In genomic region chr9:98158421-98158820, GRCm38 (mm10) we compare ENCODE assay signal across 20 mouse cellular contexts.
DNase-seq lines count a peak whose midpoint lies in the region; ATAC-seq lines count a peak whose summit lies in the region.
"Had no signal": no experiment of that assay in that cellular context is flagged by ENCODE, and none has a peak within 500 bp of the region (broad histone marks: within the 10 kb centered on the region; RNA-seq: fewer than 3 reads in every experiment).

No protein-coding gene starts in this region.

- WGBS in forebrain, embryonic 16.5 days: 81% methylated on average over 2 of the region's 2 CpGs
- 91% methylated on average over 2 of the region's 2 CpGs for whole genome bisulfite sequencing in forebrain, embryonic 10.5 days
- WGBS in embryonic facial prominence, embryonic 10.5 days: 85% methylated on average over 2 of the region's 2 CpGs

- H3K27me3 ChIP-seq in forebrain, embryonic 16.5 days (replicated peaks; ENCODE audit: control insufficient read depth, insufficient read depth, low read length): no peaks in the 10 kb centered on the region
- no peaks in the 10 kb centered on the region for H3K27me3 ChIP-seq in forebrain, embryonic 10.5 days (ENCODE audit: poor library complexity, severe bottlenecking)
- no peaks in the 10 kb centered on the region for H3K27me3 ChIP-seq in embryonic facial prominence, embryonic 10.5 days (replicated peaks; ENCODE audit: low read depth, poor library complexity, severe bottlenecking)
- H3K27me3 ChIP-seq: lung, embryonic 15.5 days had no signal

- no peak overlapping the region for H3K4me2 ChIP-seq in forebrain, embryonic 16.5 days (ENCODE audit: low read length)
- H3K4me2 ChIP-seq: lung, embryonic 15.5 days had no signal

- H3K4me1 ChIP-seq in forebrain, embryonic 16.5 days (replicated peaks; ENCODE audit: control insufficient read depth, insufficient read depth, low read length): no peaks in the 10 kb centered on the region
- no peaks in the 10 kb centered on the region for H3K4me1 ChIP-seq in forebrain, embryonic 10.5 days
- H3K4me1 ChIP-seq in embryonic facial prominence, embryonic 10.5 days: no peaks in the 10 kb centered on the region
- H3K4me1 ChIP-seq: lung, embryonic 15.5 days had no signal

- ATAC-seq in forebrain, embryonic 16.5 days: peak; percentile 33; the same call in 1 of the 2 replicates

- no peak overlapping the region for H3K4me3 ChIP-seq in forebrain, embryonic 16.5 days (replicated peaks; ENCODE audit: low read length)
- H3K4me3 ChIP-seq in forebrain, embryonic 10.5 days: no peak overlapping the region
- no peak overlapping the region for H3K4me3 ChIP-seq in embryonic facial prominence, embryonic 10.5 days
- H3K4me3 ChIP-seq: layer of hippocampus, adult 2 months; lung, embryonic 15.5 days had no signal

- no peaks in the 10 kb centered on the region for H3K36me3 ChIP-seq in forebrain, embryonic 16.5 days (ENCODE audit: control insufficient read depth, insufficient read depth)
- no peaks in the 10 kb centered on the region for H3K36me3 ChIP-seq in forebrain, embryonic 10.5 days (replicated peaks)
- H3K36me3 ChIP-seq in embryonic facial prominence, embryonic 10.5 days (replicated peaks): no peaks in the 10 kb centered on the region
- H3K36me3 ChIP-seq: lung, embryonic 15.5 days had no signal

- no peak overlapping the region for H3K27ac ChIP-seq in forebrain, embryonic 16.5 days (ENCODE audit: low read length)
- H3K27ac ChIP-seq in forebrain, embryonic 10.5 days: no peak overlapping the region
- no peak overlapping the region for H3K27ac ChIP-seq in embryonic facial prominence, embryonic 10.5 days (replicated peaks)
- H3K27ac ChIP-seq: kidney, postnatal 0 days; layer of hippocampus, adult 2 months; liver, embryonic 14.5 days; lung, embryonic 15.5 days had no signal

- DNase-seq in forebrain, embryonic 10.5 days (ENCODE audit: extremely low spot score, low spot score): no peak
- DNase-seq in layer of hippocampus, adult 11-12 months (ENCODE audit: low spot score): peak; percentile 27
- no peak for DNase-seq in layer of hippocampus, postnatal 25 days (ENCODE audit: extremely low spot score in 1 of 2, low spot score in 1 of 2)
- DNase-seq in right cerebral cortex, adult 18-20 months: peak; percentile 38
- DNase-seq in right cerebral cortex, postnatal 4 days: no peak
- DNase-seq in right cerebral cortex, postnatal 36 days (ENCODE audit: low spot score in 2 of 2): peak; percentile 11 to 14
- no peak for DNase-seq in embryonic facial prominence, embryonic 10.5 days (ENCODE audit: low spot score)
- DNase-seq: B cell, adult 2 months; cerebellum, adult 11 months; gastrocnemius, postnatal 25 days; kidney, adult 18-20 months; lung, postnatal 4 days; spleen, adult 18-20 months; thymus, adult 18-20 months; thymus, postnatal 4 days had no signal

- H3K9ac ChIP-seq in forebrain, embryonic 16.5 days (replicated peaks; ENCODE audit: low read depth, low read length): no peak overlapping the region
- H3K9ac ChIP-seq: liver, embryonic 14.5 days; lung, embryonic 15.5 days had no signal

- no peaks in the 10 kb centered on the region for H3K9me3 ChIP-seq in forebrain, embryonic 16.5 days (ENCODE audit: control insufficient read depth, low read length)
- H3K9me3 ChIP-seq in forebrain, embryonic 10.5 days: no peaks in the 10 kb centered on the region
- H3K9me3 ChIP-seq in embryonic facial prominence, embryonic 10.5 days: no peaks in the 10 kb centered on the region
- H3K9me3 ChIP-seq: lung, embryonic 15.5 days had no signal

Comparison
In these comparisons a context has a peak if more than half of its experiments do, and no peak if none do; other contexts are left out.
1. DNase-seq: peak in layer of hippocampus, adult 11-12 months (single experiment), right cerebral cortex, adult 18-20 months (single experiment) and right cerebral cortex, postnatal 36 days (2 of 2); none in forebrain, embryonic 10.5 days (single experiment), layer of hippocampus, postnatal 25 days (0 of 2), right cerebral cortex, postnatal 4 days (single experiment) and embryonic facial prominence, embryonic 10.5 days (single experiment).